Mouse (Mus musculus) liver, embryonic 16.5 days (tissue): Measurements from ENCODE around the gene Bbip1. TPM values are rescaled to one million over a fixed set of nuclear protein-coding genes. Genes with fewer than 3 reads are reported as not detected.
"Not testable (repeated sequence)": the region's sequence is repeated elsewhere in the genome, so short reads cannot be mapped to it uniquely, and the experiment has no call there.

Experiments
- ATAC-seq: fragments of 200-750 bp; cut with Nextera tagmentation; 2 replicates; pipeline ENCODE4 v1.8.0; 2017; ENCODE audit warnings: low read depth, mild to moderate bottlenecking, moderate number of reproducible peaks, moderate library complexity
- H3K27ac ChIP-seq: fragments of 300-500 bp; sonication (generic); 2 replicates; pipeline ENCODE4 v1.5.1; 2014; ENCODE audit warnings: mild to moderate bottlenecking, low read length
- H3K27me3 ChIP-seq: fragments of 300-500 bp; sonication (generic); 2 replicates; pipeline ENCODE4 v1.6.1; 2014; ENCODE audit warnings: low read depth, low read length, mixed read lengths; ENCODE audit not compliant: control insufficient read depth, insufficient read depth
- H3K36me3 ChIP-seq: fragments of 300-500 bp; sonication (generic); 2 replicates; pipeline ENCODE4 v1.6.1; 2014; ENCODE audit warnings: mild to moderate bottlenecking; ENCODE audit not compliant: control insufficient read depth, insufficient read depth
- H3K4me1 ChIP-seq: fragments of 300-500 bp; sonication (generic); 2 replicates; pipeline ENCODE4 v1.6.1; 2014; ENCODE audit warnings: low read depth, low read length, mixed read lengths; ENCODE audit not compliant: control insufficient read depth
- H3K4me2 ChIP-seq: fragments of 300-500 bp; sonication (generic); 2 replicates; pipeline ENCODE4 v1.6.1; 2014; ENCODE audit warnings: low read depth, low read length, mixed read lengths
- H3K4me3 ChIP-seq: fragments of 300-500 bp; sonication (generic); 2 replicates; pipeline ENCODE4 v1.5.1; 2014; ENCODE audit warnings: low read depth, mild to moderate bottlenecking, low read length
- H3K9ac ChIP-seq: fragments of 300-500 bp; sonication (generic); 2 replicates; pipeline ENCODE4 v1.6.1; 2014; ENCODE audit warnings: low read depth, low read length
- H3K9me3 ChIP-seq: fragments of 300-500 bp; sonication (generic); replicated peaks from 2 replicates; pipeline ENCODE4 v1.6.1; 2016; ENCODE audit warnings: low read length; ENCODE audit not compliant: control insufficient read depth
- whole genome bisulfite sequencing: fragments of 180-500 bp; shearing (Covaris S2); extraction: QIAGEN DNeasy Blood & Tissue Kit; methylation state at CpG from one replicate; pipeline ENCODE4 v1.1.7; 2014; ENCODE audit not compliant: insufficient replicate concordance; 5-methylcytosine and 5-hydroxymethylcytosine counted together
- polyA plus RNA-seq: library from polyadenylated mRNA; unstranded; fragments of >200 nt; fragmentation: Nextera tagmentation; extraction: Ambion mirVana; gene quantifications from 2 replicates; pipeline ENCODE4 v1.2.1, GENCODE M21; 2015

The Bbip1 gene
- polyA plus RNA-seq, 1 experiment from 2014 or later: 33.8 TPM

- H3K4me1 ChIP-seq: peaks cover 25% of the 10 kb centered on the region
- H3K4me3 ChIP-seq: no peak overlapping the region
- H3K27ac ChIP-seq: peak overlapping the region; percentile 52; the same call in 1 of the 2 replicates
- no peaks in the 10 kb centered on the region for H3K9me3 ChIP-seq
- 25% methylated on average over 4 of the region's 4 CpGs for WGBS
- no peak overlapping the region for H3K9ac ChIP-seq
- no peaks in the 10 kb centered on the region for H3K27me3 ChIP-seq
- no peak overlapping the region for H3K4me2 ChIP-seq
- ATAC-seq: no peak
- H3K36me3 ChIP-seq: peaks cover 9% of the 10 kb centered on the region; the same call in 1 of the 2 replicates
Measured at GRCm38 (mm10) chr19:53941139-53941538, 3.3 kb downstream of the Bbip1 start.

- Histone ChIP-seq H3K4me1 (peaks cover 22% of the 10 kb centered on the region), H3K27me3 (no peaks in the 10 kb centered on the region), H3K27ac (peak overlapping the region; percentile 1; the same call in 1 of the 2 replicates), H3K9ac (no peak overlapping the region), H3K4me2 (no peak overlapping the region), H3K9me3 (no peaks in the 10 kb centered on the region), H3K4me3 (no peak overlapping the region), H3K36me3 (peaks cover 9% of the 10 kb centered on the region; the same call in 1 of the 2 replicates)
- ATAC-seq: no peak
- WGBS: 15% methylated on average over 4 of the region's 4 CpGs
Measured at GRCm38 (mm10) chr19:53939467-53939866, 5.0 kb downstream of the Bbip1 start.

GRCm38 (mm10) chr19:53934046-53934445, 10.4 kb downstream of the Bbip1 start:
- Histone ChIP-seq H3K9ac (no peak overlapping the region), H3K27me3 (no peaks in the 10 kb centered on the region), H3K27ac (no peak overlapping the region), H3K4me1 (no peaks in the 10 kb centered on the region), H3K4me3 (no peak overlapping the region), H3K36me3 (peaks cover 21% of the 10 kb centered on the region), H3K4me2 (no peak overlapping the region), H3K9me3 (no peaks in the 10 kb centered on the region)
- ATAC-seq: no peak

- H3K27me3 ChIP-seq: no peaks in the 10 kb centered on the region
- no peaks in the 10 kb centered on the region for H3K9me3 ChIP-seq
- no peak overlapping the region for H3K4me3 ChIP-seq
- no peak overlapping the region for H3K4me2 ChIP-seq
- no peak for ATAC-seq
- peaks cover 16% of the 10 kb centered on the region for H3K36me3 ChIP-seq
- no peak overlapping the region for H3K27ac ChIP-seq
- H3K4me1 ChIP-seq: no peaks in the 10 kb centered on the region
- no peak overlapping the region for H3K9ac ChIP-seq
Measured at GRCm38 (mm10) chr19:53933050-53933449, 11.4 kb downstream of the Bbip1 start.

GRCm38 (mm10) chr19:53929218-53929617, 15.2 kb downstream of the Bbip1 start:
- Histone ChIP-seq H3K4me2 (no peak overlapping the region), H3K36me3 (peaks cover 17% of the 10 kb centered on the region), H3K4me3 (no peak overlapping the region), H3K27me3 (no peaks in the 10 kb centered on the region), H3K27ac (no peak overlapping the region), H3K4me1 (no peaks in the 10 kb centered on the region), H3K9me3 (no peaks in the 10 kb centered on the region), H3K9ac (no peak overlapping the region)
- no peak for ATAC-seq
- 33% methylated on average over 3 of the region's 3 CpGs for WGBS

GRCm38 (mm10) chr19:53926705-53927104, 17.7 kb downstream of the Bbip1 start:
- Histone ChIP-seq H3K27me3 (no peaks in the 10 kb centered on the region), H3K27ac (no peak overlapping the region), H3K36me3 (peaks cover 17% of the 10 kb centered on the region), H3K4me2 (no peak overlapping the region), H3K4me3 (no peak overlapping the region), H3K9ac (no peak overlapping the region), H3K4me1 (no peaks in the 10 kb centered on the region), H3K9me3 (no peaks in the 10 kb centered on the region)
- WGBS: 83% methylated on average over 1 of the region's 1 CpGs
- no peak for ATAC-seq

- ATAC-seq: no peak
- Histone ChIP-seq H3K4me1 (no peaks in the 10 kb centered on the region), H3K4me3 (no peak overlapping the region), H3K27ac (no peak overlapping the region), H3K9ac (no peak overlapping the region), H3K4me2 (no peak overlapping the region), H3K9me3 (no peaks in the 10 kb centered on the region), H3K36me3 (peaks cover 13% of the 10 kb centered on the region), H3K27me3 (no peaks in the 10 kb centered on the region)
- WGBS: 76% methylated on average over 2 of the region's 2 CpGs
Measured at GRCm38 (mm10) chr19:53925338-53925751, 19.1 kb downstream of the Bbip1 start.

GRCm38 (mm10) chr19:53921996-53922395, 22.4 kb downstream of the Bbip1 start:
- H3K27me3 ChIP-seq, H3K27ac ChIP-seq, H3K9ac ChIP-seq, H3K4me3 ChIP-seq, H3K9me3 ChIP-seq, H3K4me1 ChIP-seq, H3K36me3 ChIP-seq, ATAC-seq, H3K4me2 ChIP-seq: not testable (repeated sequence)
- 83% methylated on average over 3 of the region's 3 CpGs for WGBS

- no peaks in the 10 kb centered on the region for H3K27me3 ChIP-seq
- no peak overlapping the region for H3K9ac ChIP-seq
- no peak for ATAC-seq
- H3K4me1 ChIP-seq: no peaks in the 10 kb centered on the region
- no peak overlapping the region for H3K4me3 ChIP-seq
- H3K36me3 ChIP-seq: peaks cover 6% of the 10 kb centered on the region
- H3K4me2 ChIP-seq: no peak overlapping the region
- WGBS: 76% methylated on average over 10 of the region's 10 CpGs
- H3K9me3 ChIP-seq: no peaks in the 10 kb centered on the region
- no peak overlapping the region for H3K27ac ChIP-seq
Measured at GRCm38 (mm10) chr19:53919541-53919940, 24.9 kb downstream of the Bbip1 start.
